Mouse (Mus musculus) heart, adult 9 months (tissue): ENCODE measurements around the gene Lims1.
"Not testable (repeated sequence)": the region's sequence is repeated elsewhere in the genome, so short reads cannot be mapped to it uniquely, and the experiment has no call there.

Experiments used
- DNase-seq, 2 experiments: peaks; one replicate each; pipeline ENCODE4 v3.0.0; 2022; ENCODE audit warnings: low spot score in 2 of 2

The Lims1 gene

GRCm38 (mm10) chr10:58323028-58323991 is at the start of gene Lims1:
TSS of gene Lims1 (plus strand) at chr10:58323466.
- peak; percentile 98 to 99 for DNase-seq

GRCm38 (mm10) chr10:58282238-58282637 is 41.0 kb upstream of the Lims1 start:
- DNase-seq, result no peak

GRCm38 (mm10) chr10:58290742-58291141 is 32.5 kb upstream of the Lims1 start:
- no peak for DNase-seq

GRCm38 (mm10) chr10:58294246-58294645 is 29.0 kb upstream of the Lims1 start:
- no peak for DNase-seq

GRCm38 (mm10) chr10:58295605-58296004 is 27.7 kb upstream of the Lims1 start:
- DNase-seq, result no peak

- DNase-seq, result no peak
Observed at GRCm38 (mm10) chr10:58304996-58305395, 18.3 kb upstream of the Lims1 start.

- DNase-seq, result no peak
Observed at GRCm38 (mm10) chr10:58306897-58307296, 16.4 kb upstream of the Lims1 start.

- DNase-seq, result no peak
Observed at GRCm38 (mm10) chr10:58310791-58311190, 12.5 kb upstream of the Lims1 start.

- no peak for DNase-seq
Observed at GRCm38 (mm10) chr10:58312887-58313286, 10.4 kb upstream of the Lims1 start.

GRCm38 (mm10) chr10:58320881-58321280 is 2.4 kb upstream of the Lims1 start:
- peak in 1 of 2 experiments; percentile 23 for DNase-seq

GRCm38 (mm10) chr10:58322361-58323027 is 772 bp upstream of the Lims1 start:
- no peak for DNase-seq

- no peak for DNase-seq
Observed at GRCm38 (mm10) chr10:58326271-58326670, 3.0 kb downstream of the Lims1 start.

GRCm38 (mm10) chr10:58327836-58328235 is 4.6 kb downstream of the Lims1 start:
- not testable (repeated sequence) for DNase-seq

GRCm38 (mm10) chr10:58328517-58329108 is 5.3 kb downstream of the Lims1 start:
- DNase-seq, result no peak

GRCm38 (mm10) chr10:58330635-58331034 is 7.4 kb downstream of the Lims1 start:
- DNase-seq, result no peak

- no peak for DNase-seq
Observed at GRCm38 (mm10) chr10:58331741-58332140, 8.5 kb downstream of the Lims1 start.

GRCm38 (mm10) chr10:58333414-58333813 is 10.1 kb downstream of the Lims1 start:
- no peak for DNase-seq

GRCm38 (mm10) chr10:58336156-58336555 is 12.9 kb downstream of the Lims1 start:
- no peak for DNase-seq

GRCm38 (mm10) chr10:58337091-58337490 is 13.8 kb downstream of the Lims1 start:
- DNase-seq, result not testable (repeated sequence)

- peak in 1 of 2 experiments; percentile 44 for DNase-seq
Observed at GRCm38 (mm10) chr10:58338590-58338989, 15.3 kb downstream of the Lims1 start.

- peak; percentile 80 to 87 for DNase-seq
Observed at GRCm38 (mm10) chr10:58341685-58342084, 18.4 kb downstream of the Lims1 start.

GRCm38 (mm10) chr10:58342199-58342598 is 18.9 kb downstream of the Lims1 start:
- no peak for DNase-seq
